Mouse (Mus musculus): ENCODE results near the gene Nrxn3.

The Nrxn3 gene

DNA sequence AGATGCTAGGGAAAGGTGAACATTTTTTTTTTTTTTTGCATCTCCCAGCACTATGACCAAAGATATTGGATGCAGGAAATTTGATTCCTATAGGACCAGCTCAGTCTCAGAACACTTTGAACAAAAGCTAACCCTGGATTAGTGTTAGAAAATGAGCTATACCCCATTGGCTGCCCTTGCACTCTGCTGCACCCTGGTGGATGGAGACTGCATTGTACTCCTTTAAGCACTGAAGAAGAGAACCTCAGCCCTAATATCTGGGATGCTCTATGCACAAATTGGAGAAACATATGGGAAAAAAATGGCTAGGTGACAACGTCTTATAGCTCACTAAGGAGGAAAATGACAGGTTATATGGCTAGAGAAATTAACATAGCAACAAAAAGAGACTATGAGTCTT is 589.9 kb downstream of the Nrxn3 start:
- in situ Hi-C loops (cut with MboI, MseI) = no loop called here

DNA sequence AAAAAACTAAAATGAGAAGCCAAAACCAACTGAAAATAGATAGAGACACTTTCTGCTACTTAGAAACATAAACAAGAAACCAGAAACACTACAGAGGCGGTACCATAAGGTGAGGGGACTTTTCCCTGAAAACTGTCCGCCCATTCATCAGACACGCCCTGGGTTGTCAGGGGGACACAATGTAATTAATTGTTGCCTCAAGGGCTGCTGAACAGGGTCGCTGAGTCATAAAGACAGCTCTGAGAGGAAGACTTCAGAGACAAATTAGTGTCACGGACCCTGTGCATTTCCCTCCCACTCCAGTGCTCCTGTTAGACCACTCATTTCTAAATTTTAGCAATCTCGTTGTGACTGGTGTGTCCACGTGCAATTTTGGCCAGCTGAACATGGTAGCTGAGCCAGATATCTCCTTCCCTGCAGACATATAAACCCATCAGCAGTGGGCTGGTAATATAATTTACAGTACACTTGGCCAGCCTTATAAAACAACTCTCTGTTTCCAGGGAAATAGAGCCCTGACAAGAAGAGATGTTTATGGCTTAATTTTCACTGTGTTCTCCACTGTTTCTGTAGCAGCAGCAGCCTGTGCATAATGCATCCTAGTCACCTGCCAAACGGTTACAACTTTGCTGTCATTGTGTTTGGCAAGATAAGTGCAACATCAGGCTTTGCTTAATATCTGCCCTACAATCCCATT is 603.3 kb downstream of the Nrxn3 start:
- in situ Hi-C loops (cut with MboI, MseI) = no loop called here

DNA sequence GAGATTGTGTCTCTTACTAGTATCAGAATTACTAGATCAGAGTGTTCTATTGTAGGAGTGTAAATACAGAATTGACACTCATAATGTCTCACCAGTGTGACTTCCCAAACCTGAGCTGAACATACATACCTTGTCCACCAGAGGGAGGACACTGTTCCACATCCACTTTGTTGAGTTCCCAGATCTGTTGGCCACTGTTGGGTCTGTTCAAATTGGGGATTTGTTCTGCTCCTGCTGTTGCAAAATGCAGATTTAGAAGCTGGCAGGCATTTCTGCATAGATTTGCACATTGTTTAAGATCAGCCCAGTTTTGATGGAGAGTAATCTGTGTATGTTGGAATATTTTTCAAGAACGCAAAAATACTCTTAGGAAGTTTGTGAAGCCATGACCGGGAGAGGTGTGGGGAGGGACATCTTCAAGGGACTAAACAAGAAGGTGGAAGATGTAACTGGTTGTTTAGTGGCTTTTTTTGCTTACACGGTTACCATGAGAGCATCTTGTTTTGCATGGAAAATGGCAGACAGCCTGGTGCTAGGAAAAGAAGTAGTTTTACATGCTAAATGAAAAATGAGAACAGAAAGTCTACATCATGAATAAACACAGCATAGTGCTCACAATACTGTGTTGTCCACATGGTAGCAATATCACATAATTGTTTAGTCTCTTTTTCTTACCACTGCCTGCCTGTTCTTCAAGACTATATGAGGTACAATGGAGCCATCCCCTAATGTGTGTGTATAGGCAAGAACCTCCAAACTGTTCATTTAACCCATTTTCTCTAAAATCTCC is 609.0 kb downstream of the Nrxn3 start:
- in situ Hi-C loops (cut with MboI, MseI) = no loop called here

DNA sequence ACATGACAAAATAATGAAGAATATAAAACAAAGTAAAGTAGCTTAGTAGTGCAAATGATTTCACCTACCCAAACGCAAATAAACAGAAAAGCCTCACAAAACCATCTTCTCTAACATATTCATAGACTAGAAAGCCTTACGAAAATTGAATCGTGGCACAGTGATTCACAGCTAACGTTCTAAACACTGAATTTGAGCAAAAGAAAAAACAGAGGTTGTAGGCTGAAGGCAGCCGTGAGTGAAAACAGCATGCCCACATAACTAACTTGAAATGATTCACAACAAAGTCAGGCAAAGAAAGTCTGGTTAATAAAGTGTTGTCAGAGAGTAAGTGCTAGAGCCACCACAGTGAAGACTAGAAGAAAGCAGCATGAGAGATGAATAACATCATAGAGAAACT is 610.8 kb downstream of the Nrxn3 start:
- in situ Hi-C loops (cut with MboI, MseI) = no loop called here

DNA sequence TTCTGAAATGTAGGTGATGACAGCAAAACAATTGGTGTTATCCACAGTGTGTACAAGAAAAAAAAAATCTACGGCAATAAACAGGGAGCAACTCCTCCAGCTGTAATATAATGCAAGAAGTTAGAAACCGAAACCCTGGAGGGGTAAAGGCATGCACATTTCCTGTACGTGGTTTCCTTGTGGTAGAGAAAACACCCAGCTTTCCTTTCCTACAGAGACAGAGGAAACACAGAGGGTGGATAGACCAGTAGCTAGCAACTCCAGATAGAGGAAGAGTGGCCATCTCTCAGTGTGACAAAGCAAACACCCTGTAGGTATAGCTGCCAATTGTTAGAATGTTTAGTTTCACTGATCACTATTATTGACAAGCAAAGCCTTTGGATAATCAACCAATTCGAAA is 642.2 kb downstream of the Nrxn3 start:
- in situ Hi-C loops (cut with MboI, MseI) = no loop called here

DNA sequence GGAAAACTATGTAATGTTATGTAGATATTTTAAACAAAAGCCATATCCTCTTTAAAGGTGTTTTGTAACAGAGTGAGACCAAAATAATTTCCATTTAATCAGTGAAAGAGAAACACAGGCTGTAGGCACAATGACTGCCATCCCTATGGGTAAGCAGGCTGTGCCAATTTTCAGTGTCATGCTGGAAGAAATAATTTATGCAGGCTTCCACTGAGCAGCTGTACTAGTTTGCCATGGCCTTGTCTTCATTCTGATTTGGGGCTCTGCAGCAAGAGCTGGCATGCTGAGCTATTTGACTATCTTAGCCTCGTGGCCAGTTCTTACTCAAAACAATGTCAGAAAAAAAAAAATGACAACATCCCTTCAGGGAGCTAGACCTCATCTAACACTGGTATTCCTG is 647.3 kb downstream of the Nrxn3 start:
- in situ Hi-C loops (cut with MboI, MseI) = no loop called here

DNA sequence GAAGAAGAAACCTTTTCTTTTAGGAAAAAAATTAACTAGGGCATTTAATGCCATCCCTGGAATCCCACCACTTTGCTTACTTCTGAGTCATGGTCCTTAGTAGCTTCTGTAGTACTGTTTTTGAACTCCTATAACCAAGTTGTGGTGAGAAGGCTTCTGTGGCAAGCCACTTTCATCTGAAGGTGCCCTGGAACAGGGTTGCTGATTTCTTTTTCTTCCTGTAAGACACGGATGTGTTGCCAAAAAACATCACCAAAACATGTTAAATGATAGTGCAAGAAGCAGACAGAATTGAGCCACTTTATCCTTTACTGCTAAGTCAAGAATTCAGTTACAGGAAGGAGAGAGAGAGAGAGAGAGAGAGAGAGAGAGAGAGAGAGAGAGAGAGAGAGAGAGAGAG is 653.9 kb downstream of the Nrxn3 start:
- in situ Hi-C loops (cut with MboI, MseI) = loop anchor here (25.0 kb wide), 1 partner anchor 389 kb away; no protein-coding TSS in a partner anchor

DNA sequence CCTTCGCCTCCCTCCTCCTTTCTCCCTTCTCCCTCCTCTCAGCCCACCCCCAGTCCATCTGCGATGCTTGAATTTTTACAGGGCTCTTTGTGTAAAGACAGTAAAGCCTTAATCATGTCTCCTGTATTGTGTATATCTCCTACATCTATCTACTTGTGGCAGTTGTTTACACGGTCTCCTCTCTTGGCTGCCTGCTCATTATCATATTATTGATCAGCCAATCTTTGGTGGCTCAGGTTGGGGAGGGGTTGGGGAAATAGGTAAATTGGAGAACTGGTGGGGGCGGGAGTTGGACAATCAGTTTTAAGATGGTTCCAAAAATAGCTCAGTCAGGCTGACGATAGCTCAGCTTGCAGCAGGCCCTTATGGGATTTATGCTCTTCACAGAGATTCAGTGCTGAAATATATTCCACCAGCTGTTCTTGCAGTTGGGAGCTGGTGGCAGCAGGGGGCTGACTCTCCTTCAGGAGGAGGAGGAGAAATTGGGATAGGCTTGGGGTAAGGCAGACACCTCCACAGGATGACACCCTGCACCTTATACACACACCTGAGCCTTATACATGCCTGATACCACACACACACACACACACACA is 654.5 kb downstream of the Nrxn3 start:
- in situ Hi-C loops (cut with MboI, MseI) = loop anchor here (25.0 kb wide), 1 partner anchor 390 kb away; no protein-coding TSS in a partner anchor

DNA sequence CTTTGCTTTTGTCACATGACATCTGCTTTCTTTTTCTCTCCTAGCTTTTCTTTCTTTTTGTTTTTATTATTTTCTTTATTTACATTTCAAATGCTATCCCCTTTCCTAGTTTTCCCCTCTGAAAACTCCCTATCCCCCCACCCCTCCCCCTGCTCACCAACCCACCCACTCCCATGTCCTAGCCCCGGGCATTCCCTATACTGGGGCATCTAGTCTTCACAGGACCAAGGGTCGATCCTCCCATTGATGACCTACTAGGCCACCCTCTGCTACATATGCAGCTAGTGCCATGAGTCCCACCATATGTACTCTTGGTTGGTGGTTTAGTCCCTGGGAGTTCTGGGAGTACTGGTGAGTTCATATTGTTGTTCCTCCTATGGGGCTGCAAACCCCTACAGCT is 655.0 kb downstream of the Nrxn3 start:
- in situ Hi-C loops (cut with MboI, MseI) = loop anchor here (25.0 kb wide), 1 partner anchor 390 kb away; no protein-coding TSS in a partner anchor

DNA sequence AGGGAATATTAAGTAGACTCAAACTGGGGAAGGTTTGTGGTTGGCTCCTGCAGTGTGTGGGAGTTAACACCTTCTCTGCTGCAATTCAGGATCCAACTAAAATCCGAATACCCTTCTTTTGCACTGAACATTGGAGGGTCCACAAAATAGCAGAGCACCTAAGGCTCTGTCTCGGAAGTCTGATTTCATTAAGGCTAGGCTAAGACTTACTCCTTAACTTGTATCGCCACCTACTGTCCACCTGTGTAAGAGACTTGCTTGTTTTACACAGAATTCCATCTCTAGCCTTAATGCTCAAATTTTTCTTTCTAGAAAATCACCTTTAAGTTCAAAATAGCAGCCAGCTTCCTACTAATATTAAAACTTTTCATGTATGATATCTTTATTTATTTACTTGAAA is 660.6 kb downstream of the Nrxn3 start:
- in situ Hi-C loops (cut with MboI, MseI) = loop anchor here (25.0 kb wide), 1 partner anchor 396 kb away; no protein-coding TSS in a partner anchor

DNA sequence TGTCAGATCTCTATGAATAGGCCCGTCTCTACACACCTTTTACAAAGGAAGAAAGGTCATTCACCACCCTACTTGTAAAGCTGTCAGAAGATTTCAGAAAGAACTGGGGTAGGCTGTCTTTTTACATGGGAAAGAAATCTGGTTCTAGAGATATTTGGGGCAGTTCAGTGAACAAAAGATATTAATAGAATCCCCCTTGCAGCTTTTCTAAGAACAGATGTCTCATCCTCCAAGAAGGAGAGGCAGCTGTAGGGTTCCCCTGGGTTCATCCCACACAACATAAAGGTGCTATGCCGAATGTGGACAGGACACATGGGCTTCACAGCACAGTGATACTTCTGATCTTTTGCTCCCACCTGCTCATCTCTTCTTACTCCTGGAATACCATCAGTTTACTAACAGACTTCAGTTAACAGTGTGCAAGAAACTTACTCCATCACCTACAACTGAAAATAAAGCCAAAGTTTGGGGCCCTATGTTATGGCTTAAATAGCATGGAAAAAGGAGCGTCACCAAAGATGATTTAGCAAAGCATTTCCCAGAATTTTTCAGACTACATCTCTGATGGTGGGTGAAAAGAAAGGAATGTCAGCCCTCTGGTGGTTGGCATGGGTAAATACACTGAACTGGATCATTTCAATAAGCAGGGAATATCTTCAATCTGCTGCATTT is 672.6 kb downstream of the Nrxn3 start:
- in situ Hi-C loops (cut with MboI, MseI) = loop anchor here (25.0 kb wide), 1 partner anchor 408 kb away; no protein-coding TSS in a partner anchor

DNA sequence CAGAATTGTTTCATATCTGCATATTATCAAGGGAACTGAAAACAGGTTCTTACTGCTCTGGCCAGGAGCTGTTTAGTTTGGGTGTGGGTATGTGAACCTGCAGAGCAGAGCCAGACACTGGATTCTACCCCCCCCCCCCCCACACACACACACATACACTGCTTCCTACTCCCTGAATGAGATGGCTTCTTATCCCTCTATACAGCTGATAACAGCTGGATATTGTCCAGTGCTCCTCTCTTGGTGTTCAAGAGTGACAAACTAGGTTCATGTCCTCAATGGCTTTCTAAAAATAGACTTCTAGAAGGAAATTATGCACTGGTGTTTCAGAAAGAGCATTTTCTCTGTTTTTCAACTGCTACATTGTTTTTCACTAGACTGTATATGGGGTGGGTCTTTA is 713.8 kb downstream of the Nrxn3 start:
- in situ Hi-C loops (cut with MboI, MseI) = no loop called here

DNA sequence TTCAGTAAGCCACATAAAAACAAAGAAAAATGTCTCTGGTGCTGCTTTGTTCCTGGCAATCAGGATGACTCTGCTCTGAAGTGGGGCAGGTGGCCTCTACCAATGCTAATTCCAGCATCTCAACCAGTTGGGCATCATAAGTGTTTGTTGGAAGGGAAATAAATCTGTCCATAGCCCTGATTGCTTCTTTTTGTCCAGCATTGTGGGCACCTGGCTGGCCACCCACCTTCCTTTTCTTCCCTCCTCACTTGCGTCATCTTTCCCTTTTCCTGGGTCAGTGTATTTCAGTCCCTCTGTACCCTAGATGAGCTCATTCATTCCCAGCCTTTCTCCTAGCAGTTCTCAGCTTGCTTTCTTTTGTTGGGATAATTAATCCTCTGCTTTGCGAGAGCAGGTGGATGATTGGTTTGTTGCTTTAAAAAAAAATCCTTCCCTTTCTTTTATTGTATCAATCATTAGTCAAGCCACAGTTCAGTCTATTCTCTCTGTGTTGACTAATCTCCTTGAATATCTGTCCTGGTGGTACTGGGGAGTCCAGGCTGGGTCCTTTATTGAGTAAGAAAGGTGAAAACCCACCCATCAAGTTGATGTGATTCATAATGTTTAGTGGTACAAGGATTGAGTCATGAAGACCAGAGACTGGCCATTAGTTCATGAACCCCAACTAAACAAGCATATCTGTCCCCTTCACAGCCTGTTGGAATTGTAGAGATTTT is 719.8 kb downstream of the Nrxn3 start:
- in situ Hi-C loops (cut with MboI, MseI) = no loop called here

DNA sequence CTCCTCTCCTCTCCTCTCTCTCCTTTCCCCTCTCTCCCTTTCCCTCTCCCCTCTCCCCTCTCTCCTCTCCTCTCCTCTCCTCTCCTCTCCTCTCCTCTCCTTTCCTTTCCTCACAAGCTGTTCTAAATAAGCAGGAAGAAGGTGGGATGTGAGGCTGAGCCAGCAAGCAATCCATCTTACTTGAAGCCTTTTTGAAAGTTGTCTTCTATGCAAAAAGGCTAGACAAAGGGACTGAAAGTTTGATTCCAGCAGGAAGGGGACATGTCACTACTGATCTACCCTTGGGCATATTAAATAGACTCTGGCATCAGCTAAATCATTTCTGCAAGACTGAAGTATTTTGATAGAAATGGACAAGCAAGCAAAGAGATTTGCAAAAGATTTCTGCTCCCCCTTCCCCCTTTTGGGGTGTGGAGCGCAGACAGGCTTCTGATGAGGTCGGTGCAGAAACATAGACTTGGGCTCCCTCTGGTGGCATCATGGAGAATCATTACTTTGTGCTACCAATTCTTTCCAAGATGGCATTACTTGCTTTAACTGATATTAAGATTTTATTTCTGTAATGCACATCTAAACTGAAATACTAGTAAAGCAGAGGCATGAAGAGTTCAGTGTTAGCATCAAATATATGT is 728.1 kb downstream of the Nrxn3 start:
- in situ Hi-C loops (cut with MboI, MseI) = no loop called here

DNA sequence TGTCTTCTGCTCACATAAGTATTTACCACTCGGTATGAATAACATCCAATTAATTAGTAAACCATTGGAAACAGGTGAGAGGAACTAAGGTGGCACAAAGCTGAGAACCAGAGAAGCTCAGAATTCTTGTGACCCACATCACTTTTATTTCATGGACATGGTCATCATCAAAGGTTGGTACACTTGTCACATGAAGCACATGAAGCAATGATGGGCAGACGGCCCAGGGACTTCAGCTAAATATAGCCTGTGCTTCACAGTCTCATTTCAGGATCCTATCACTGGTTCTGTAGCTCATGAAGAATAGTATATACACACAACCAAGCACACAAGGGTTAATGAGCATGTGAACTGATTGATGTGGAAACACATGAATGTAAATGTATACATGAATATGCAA is 747.5 kb downstream of the Nrxn3 start:
- in situ Hi-C loops (cut with MboI, MseI) = no loop called here

DNA sequence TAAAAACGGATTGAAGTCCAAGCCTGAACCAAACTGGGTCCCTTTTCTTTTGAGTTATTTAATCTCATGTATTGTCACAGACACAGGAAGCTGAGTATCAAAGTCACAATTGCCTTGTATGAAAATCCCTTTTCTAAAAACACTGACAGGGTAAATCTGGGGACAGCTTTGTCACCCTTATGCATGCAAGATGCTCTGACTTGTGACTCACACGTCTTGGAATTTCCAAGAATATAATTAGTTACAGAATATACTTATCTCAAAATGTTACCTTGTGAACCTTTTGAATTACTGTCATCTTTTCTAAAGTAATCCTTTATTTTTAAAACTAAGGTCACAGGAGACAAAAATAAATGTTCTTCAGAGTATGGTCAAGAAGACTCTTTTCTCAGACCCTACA is 748.6 kb downstream of the Nrxn3 start:
- in situ Hi-C loops (cut with MboI, MseI) = no loop called here

DNA sequence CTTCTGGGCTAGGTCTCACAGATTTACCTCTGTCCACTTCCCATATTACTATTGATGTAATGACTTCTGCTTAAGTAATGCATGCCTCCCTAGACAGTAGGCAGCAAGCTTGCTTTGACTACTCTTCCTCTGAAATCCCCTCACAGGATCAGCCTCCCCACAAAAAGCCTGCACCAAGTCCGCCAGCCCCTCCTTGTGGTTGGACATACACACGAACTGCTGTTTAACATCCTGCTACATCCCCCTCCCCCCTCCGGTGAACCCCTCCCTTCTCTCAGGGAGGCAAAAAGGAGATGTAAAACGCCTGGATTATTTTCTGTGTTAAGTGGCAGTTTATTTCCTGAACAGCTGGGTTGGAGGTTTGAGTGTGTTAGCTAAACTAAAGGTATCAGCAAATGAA is 749.2 kb downstream of the Nrxn3 start:
- in situ Hi-C loops (cut with MboI, MseI) = no loop called here

DNA sequence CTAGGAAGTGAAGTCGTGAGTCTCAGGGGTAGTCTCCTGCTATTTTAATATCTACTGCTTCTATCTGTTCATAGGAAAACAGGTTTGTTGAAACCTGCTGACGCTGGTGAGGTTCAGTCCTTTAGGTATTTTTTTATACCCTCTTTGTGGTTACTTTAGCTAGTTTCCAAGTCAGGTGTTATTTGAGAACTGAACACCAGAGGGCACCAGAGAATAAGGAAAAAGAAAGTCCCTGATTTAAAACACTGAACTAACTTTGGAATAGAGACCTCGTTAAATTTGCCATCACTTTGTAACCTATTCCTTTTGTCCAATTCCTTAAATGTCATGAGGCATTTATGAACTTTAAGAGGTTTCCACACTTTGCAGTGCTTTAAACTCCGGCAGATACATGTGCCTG is 756.4 kb downstream of the Nrxn3 start:
- in situ Hi-C loops (cut with MboI, MseI) = no loop called here

DNA sequence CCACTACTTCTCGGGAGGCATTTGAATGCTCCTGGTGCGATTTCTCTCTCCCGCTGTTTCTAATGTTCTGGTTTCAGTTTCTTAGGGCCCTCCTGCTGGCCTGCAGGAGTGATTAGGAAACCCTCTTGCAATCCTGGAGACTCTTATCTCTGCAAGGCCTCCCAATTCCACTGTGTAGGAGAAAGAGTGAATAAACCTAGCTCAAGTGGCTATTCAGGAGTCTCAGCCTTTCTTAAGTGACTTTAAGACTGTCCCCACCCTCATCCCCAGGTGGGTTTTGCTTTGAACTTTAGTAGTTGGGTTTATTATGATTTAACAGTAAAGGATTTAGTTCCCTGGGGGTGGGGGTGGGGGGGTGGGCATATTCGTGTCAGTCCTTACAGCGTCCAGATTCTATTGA is 759.5 kb downstream of the Nrxn3 start:
- in situ Hi-C loops (cut with MboI, MseI) = no loop called here

DNA sequence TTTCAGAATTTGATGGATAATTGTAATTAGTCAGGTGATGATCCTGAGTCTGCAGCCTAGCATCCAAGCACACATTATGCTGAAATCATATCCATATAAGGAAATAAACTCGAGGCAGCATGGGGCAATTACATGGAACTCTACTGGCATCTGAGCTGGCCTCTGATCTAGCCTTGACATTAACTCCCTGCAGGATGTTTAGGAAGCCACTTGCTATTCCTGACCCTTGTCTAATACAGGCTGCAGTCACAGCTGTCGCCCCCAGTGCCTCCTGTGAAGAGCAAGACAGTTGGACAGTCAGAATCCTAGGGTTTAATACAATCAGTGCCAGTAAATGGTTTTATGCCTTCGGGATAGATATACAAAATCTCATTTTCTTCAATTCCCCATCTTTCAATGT is 781.4 kb downstream of the Nrxn3 start:
- in situ Hi-C loops (cut with MboI, MseI) = loop anchor here (10.0 kb wide), 1 partner anchor 1821 kb away; no protein-coding TSS in a partner anchor

Measured in T-helper 2 cell (primary cell).